Mouse (Mus musculus): ENCODE results near the gene Fyn. TPM values are rescaled to one million over a fixed set of nuclear protein-coding genes. Genes with fewer than 3 reads are reported as not detected.

Gene Fyn
- polyA plus RNA-seq, 1 experiment, result 134 TPM

GRCm38 (mm10) chr10:39587973-39588746 is 219.5 kb downstream of the Fyn start:
- peak; percentile 49 for DNase-seq (ENCODE audit: low read depth)
- no peak for TF ChIP-seq POLR2A (IDR thresholded peaks at IDR 0.05; ENCODE audit: borderline replicate concordance, extremely low read depth, insufficient read depth, insufficient read length, poor library complexity, severe bottlenecking)
- no peak for TF ChIP-seq CTCF (IDR thresholded peaks at IDR 0.05; ENCODE audit: borderline replicate concordance, extremely low read depth, insufficient read depth, insufficient read length)

- TF ChIP-seq POLR2A (IDR thresholded peaks at IDR 0.05; ENCODE audit: borderline replicate concordance, extremely low read depth, insufficient read depth, insufficient read length, poor library complexity, severe bottlenecking) (no peak), CTCF (IDR thresholded peaks at IDR 0.05; ENCODE audit: borderline replicate concordance, extremely low read depth, insufficient read depth, insufficient read length) (no peak)
- no peak for DNase-seq (ENCODE audit: low read depth)
Observed at GRCm38 (mm10) chr10:39589765-39590546, 221.3 kb downstream of the Fyn start.

GRCm38 (mm10) chr10:39590629-39591028 is 222.0 kb downstream of the Fyn start:
- TF ChIP-seq POLR2A (IDR thresholded peaks at IDR 0.05; ENCODE audit: borderline replicate concordance, extremely low read depth, insufficient read depth, insufficient read length, poor library complexity, severe bottlenecking) (no peak), CTCF (IDR thresholded peaks at IDR 0.05; ENCODE audit: borderline replicate concordance, extremely low read depth, insufficient read depth, insufficient read length) (no peak)
- no peak for DNase-seq (ENCODE audit: low read depth)

GRCm38 (mm10) chr10:39592501-39592900 is 223.8 kb downstream of the Fyn start:
- DNase-seq (ENCODE audit: low read depth), result no peak
- TF ChIP-seq CTCF (IDR thresholded peaks at IDR 0.05; ENCODE audit: borderline replicate concordance, extremely low read depth, insufficient read depth, insufficient read length) (no peak), POLR2A (IDR thresholded peaks at IDR 0.05; ENCODE audit: borderline replicate concordance, extremely low read depth, insufficient read depth, insufficient read length, poor library complexity, severe bottlenecking) (no peak)

- no peak for TF ChIP-seq POLR2A (IDR thresholded peaks at IDR 0.05; ENCODE audit: borderline replicate concordance, extremely low read depth, insufficient read depth, insufficient read length, poor library complexity, severe bottlenecking)
- DNase-seq (ENCODE audit: low read depth), result no peak
Observed at GRCm38 (mm10) chr10:39594716-39595115, 226.1 kb downstream of the Fyn start.

- DNase-seq (ENCODE audit: low read depth), result peak; percentile 41
- TF ChIP-seq CTCF (IDR thresholded peaks at IDR 0.05; ENCODE audit: borderline replicate concordance, extremely low read depth, insufficient read depth, insufficient read length) (no peak), POLR2A (IDR thresholded peaks at IDR 0.05; ENCODE audit: borderline replicate concordance, extremely low read depth, insufficient read depth, insufficient read length, poor library complexity, severe bottlenecking) (no peak)
Observed at GRCm38 (mm10) chr10:39595862-39596261, 227.2 kb downstream of the Fyn start.

- peak; percentile 64 for DNase-seq (ENCODE audit: low read depth)
- TF ChIP-seq POLR2A (IDR thresholded peaks at IDR 0.05; ENCODE audit: borderline replicate concordance, extremely low read depth, insufficient read depth, insufficient read length, poor library complexity, severe bottlenecking) (no peak), CTCF (IDR thresholded peaks at IDR 0.05; ENCODE audit: borderline replicate concordance, extremely low read depth, insufficient read depth, insufficient read length) (no peak)
Observed at GRCm38 (mm10) chr10:39597116-39597791, 228.6 kb downstream of the Fyn start.

GRCm38 (mm10) chr10:39597792-39598183 is 229.1 kb downstream of the Fyn start:
- DNase-seq (ENCODE audit: low read depth), result no peak
- TF ChIP-seq POLR2A (IDR thresholded peaks at IDR 0.05; ENCODE audit: borderline replicate concordance, extremely low read depth, insufficient read depth, insufficient read length, poor library complexity, severe bottlenecking) (no peak), CTCF (IDR thresholded peaks at IDR 0.05; ENCODE audit: borderline replicate concordance, extremely low read depth, insufficient read depth, insufficient read length) (no peak)

GRCm38 (mm10) chr10:39599601-39600000 is 230.9 kb downstream of the Fyn start:
- TF ChIP-seq POLR2A (IDR thresholded peaks at IDR 0.05; ENCODE audit: borderline replicate concordance, extremely low read depth, insufficient read depth, insufficient read length, poor library complexity, severe bottlenecking) (no peak), CTCF (IDR thresholded peaks at IDR 0.05; ENCODE audit: borderline replicate concordance, extremely low read depth, insufficient read depth, insufficient read length) (no peak)
- DNase-seq (ENCODE audit: low read depth), result no peak

GRCm38 (mm10) chr10:39600115-39600514 is 231.5 kb downstream of the Fyn start:
- no peak for DNase-seq (ENCODE audit: low read depth)
- no peak for TF ChIP-seq CTCF (IDR thresholded peaks at IDR 0.05; ENCODE audit: borderline replicate concordance, extremely low read depth, insufficient read depth, insufficient read length)
- TF ChIP-seq POLR2A (IDR thresholded peaks at IDR 0.05; ENCODE audit: borderline replicate concordance, extremely low read depth, insufficient read depth, insufficient read length, poor library complexity, severe bottlenecking), result no peak

GRCm38 (mm10) chr10:39601068-39601467 is 232.4 kb downstream of the Fyn start:
- TF ChIP-seq CTCF (IDR thresholded peaks at IDR 0.05; ENCODE audit: borderline replicate concordance, extremely low read depth, insufficient read depth, insufficient read length) (no peak), POLR2A (IDR thresholded peaks at IDR 0.05; ENCODE audit: borderline replicate concordance, extremely low read depth, insufficient read depth, insufficient read length, poor library complexity, severe bottlenecking) (no peak)
- DNase-seq (ENCODE audit: low read depth), result no peak

All from brain, embryonic 14.5 days (tissue).